Mouse (Mus musculus) layer of hippocampus, adult 8-10 months (tissue): ENCODE data around the gene Srbd1. TPM values are rescaled to one million over a fixed set of nuclear protein-coding genes. Genes with fewer than 3 reads are reported as not detected.

Source experiments
- DNase-seq, 2 experiments: peaks; one replicate each; pipeline ENCODE4 v3.0.0; 2022; ENCODE audit warnings: low spot score in 2 of 2
- total RNA-seq, 4 experiments: library from RNA; stranded (reverse); gene quantifications; 2 replicates each; pipeline ENCODE4 v1.2.4; 2022

Gene Srbd1
- total RNA-seq, 4 experiments from 2014 or later: 14.6 to 18.9 (median 15.8) TPM

DNA sequence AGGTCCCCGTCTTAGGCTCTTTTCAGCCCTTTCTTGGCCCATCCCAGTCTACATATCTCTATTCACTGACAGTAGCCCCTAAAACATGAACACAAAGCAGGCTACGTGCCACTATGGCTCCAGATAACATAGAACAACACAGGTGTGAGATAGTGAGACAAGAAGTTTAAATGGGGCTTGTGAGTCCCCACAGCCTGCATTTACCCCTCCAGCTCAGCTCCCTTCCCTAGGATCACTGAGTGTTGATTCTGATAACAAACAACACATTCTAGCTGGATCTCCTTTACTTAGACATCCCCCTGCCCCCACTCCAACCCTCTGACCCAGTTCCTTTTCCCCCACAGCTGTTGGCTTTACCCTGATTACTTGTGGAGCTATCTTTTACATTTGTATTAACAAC is 158.8 kb downstream of the Srbd1 start:
- DNase-seq: no peak

DNA sequence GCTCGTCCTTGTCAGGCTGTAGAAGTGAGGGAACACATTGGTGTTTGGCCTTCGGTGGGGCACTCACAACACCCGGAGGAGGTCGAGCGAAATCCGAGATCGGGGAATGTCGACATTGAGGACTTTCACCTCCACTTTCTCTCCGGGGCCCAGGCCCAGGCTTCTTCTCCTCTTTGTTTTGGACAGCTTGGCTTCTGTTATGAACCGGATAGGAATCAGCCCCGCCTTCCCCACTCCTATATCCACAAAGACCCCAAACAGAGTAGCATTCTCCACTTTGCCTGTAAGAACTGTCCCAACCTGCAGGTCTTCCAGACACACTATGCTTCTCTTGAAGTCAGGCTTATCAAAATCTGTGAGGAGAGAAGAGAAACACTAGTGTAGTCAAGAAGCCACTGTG is 159.8 kb downstream of the Srbd1 start:
- no peak for DNase-seq

DNA sequence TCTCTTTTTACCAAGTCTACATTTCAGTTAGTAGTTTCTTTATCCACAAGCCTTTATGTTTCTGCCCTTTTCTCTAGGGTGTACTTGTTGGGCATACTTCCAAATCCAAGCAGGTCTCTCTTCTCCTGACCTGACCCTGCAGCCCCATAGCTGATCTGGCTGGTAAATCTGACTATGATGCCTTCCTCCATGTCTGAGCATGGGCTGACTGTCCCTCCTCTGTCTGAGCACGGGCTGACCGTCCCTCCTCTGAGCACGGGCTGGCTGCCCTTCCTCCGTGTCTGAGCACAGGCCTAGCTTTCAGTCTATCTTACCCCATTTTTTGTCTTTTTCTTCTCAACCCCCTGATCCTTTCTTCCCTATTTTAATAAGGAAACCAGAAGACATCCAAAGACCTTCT is 162.7 kb downstream of the Srbd1 start:
- no peak for DNase-seq

DNA sequence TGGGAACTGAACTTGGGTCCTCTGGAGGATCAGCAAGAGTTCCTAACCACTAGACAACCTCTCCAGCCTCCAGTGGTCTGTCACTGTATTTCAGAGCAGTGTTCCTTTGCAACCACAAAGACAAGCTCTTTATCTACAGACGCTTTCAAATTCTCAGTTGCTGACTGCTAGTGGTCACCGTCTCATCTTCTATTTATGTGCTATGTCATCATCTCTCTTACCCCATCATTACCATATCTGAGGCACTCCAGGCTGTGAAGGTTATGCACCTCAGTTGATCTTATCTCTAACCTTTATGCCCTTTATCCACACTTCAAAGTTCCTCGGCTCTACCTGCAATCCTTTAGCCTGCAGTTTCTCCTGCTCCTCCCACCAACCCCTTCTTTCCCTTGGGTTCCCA is 163.1 kb downstream of the Srbd1 start:
- no peak for DNase-seq

DNA sequence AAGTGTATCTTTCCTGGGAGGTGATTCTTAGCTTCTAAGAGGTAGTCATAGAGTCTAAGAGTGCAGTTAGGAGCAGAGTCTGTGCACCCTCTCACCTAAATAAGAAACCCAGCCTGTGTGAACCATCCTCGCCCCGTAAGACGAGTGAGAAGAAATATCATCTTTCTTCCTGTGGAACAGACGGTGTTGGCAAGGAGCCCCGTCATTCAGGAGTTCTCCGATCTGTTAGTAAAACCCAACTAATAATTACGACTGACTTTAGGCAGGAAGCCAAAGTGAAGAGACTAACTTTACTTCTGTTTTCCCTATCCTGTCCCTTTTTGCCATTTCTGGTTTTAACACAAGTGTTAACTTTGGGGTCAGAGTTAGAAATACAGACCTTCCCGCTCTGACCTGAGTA is 166.1 kb downstream of the Srbd1 start:
- peak in 1 of 2 experiments; percentile 8 for DNase-seq

DNA sequence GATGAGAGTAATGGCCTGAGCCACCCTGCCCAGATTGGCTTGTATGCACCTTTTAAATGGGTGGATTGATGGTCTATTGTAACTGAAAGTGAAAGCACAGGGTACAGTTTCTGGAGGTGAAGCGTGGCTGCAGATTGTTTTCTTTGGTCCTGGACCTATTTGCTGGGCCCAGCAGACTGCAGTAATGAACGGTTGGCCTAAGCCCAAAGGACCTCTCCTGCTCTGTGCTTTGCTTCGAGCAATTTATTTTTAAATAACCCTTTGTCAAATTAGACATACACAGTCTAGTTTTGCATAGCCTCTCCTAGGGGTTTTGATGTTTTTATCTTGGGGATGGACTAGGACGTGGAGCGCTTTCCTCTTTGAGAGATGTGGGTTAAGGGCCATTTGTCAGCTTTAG is 169.9 kb downstream of the Srbd1 start:
- DNase-seq: no peak

DNA sequence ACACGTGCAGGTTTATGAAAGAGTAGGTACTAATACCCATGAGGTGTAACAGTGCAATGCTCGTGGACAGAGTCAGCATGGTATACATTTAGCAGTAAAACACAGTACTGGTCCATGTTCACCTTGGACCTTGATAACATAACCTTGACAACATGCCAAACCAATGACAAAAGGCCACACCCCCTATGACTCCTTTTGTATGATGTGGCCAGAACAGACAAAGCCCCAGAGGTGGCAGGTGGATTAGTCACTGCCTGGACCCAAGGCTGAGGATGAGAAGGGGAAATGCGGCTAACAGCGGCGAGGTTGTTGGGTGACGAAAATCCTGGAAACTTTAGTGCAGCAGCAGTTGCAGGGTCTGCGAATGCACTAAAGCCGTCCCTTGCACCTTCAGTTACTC is 170.4 kb downstream of the Srbd1 start:
- DNase-seq: no peak

DNA sequence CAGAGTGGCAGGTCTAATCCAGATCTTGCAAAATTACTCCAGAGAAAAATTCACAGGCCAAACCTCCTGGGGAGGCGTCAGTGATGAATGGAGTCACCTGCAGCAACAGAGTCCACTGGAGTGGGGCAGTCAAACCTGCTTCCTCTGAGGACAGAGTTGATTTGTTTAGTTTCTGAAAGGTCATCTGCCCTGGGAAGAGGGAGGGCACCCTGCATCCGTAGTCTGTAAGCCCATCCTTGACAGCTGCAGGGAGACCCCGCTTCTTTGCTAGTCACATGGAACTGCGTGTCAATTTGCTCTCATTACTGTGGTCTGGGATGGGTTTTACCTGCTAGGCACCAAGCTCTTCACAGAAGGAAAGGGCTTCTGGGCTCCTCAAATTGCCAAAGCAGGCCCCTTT is 173.9 kb downstream of the Srbd1 start:
- no peak for DNase-seq

DNA sequence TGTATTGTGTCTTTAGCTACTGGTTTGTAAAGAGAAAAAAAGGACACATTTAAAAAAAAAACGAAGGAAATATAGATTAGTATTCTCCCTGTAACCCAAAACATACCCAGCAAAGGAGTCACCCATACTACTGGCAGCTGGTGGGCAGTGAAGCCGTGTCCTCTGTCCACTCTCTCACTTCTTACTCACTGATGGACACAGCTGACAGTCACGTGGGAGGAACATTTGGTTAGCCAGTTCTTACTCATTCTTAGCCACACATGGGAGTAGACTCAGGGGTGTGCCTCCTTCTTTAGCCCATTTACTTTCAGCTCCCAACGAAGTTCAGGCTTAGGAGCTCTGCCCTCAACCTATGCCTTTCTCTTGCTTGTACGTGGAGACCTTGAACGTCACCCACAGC is 183.3 kb downstream of the Srbd1 start:
- no peak for DNase-seq

DNA sequence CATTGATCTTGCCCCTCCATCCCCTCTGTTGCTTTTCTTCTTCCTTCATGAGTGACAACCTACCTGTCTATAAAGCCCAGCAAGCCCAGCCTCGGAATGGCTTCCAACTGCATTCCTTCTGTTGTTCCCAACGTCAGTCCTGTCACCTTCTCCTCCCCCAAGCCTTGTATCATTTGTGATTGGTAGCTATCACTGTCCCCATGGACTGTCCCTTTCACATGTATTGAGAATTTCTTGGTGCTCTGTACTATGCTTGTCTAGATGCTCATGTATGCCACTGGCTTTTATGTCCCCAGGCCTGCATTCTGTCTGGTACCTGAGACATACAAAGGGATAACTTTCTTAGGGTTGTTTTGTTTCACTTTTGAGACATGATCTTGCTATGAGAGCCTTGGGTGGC is 193.2 kb downstream of the Srbd1 start:
- no peak for DNase-seq

DNA sequence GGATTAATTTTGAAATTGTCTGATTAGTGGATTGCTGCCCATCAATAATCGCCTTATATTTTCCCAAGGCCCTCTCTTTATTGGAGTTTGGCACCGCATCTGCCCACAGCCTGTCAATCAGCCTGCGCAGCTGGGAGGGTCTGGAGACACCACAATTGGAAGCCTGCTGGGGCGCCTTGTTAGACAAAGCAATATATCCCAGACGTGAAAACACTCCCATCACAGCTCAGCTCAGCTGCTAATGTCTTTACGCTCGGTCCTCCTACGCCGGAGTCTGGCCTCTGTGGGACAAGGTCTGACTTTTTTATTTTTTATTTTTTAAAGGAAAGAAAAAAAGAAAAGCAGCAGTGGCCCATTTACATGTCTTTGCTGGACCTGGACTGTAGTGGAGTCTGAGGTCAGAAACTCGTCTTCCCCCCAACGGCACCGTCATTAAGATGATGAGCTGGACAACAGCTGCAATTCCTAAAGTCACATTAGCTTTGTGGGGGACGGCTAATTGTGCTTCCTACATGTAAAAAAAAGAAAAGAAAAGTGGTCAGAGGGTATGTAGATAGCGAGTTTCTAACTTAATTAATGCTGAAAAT is 195.0 kb downstream of the Srbd1 start:
- DNase-seq: no peak

DNA sequence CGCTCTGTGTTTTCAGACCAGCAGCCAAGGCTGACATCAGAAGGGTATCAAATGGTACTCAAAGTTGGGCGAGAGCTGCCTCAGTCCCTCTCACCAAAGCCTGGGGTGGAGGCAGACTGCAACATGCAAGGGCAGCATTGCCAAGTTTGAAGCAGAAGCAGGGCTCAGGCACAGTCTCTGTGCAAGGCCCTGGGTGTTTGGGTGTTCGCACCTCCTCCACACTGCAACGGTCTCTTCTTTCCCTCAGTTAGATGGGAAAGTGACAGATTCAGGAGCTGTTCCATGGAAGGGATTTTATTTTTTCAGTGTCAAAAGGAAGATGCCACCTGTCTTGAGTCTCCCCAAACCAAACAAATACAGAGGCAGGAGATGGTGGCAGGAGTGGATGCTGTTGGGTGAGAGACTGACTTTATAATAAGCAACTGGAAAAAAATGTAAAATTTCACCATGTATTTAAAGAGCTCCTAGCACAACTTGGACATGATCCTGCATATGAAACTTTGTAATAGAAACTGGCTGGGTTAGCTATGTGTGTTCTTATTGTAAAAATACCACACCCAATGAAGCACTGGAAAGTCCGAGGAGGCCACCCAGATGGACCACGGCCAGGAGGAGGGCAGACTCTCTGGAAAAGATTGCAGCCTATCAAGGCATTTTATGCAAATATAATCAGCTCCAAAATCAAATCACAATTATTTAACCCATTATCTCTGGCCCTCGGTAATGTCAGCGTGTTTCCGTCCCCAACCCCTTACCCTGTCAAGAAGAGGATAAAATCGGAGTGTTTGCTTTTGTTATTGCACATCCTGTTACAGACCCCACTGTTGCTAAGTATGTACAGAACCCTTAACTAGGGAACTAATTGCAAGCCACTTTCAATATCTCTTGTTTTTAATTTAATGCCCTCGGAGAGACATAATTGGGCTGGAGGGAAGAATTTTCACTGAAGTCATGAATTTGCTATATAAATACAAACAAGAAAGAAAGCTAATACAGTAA is 195.8 kb downstream of the Srbd1 start:
- no peak for DNase-seq

DNA sequence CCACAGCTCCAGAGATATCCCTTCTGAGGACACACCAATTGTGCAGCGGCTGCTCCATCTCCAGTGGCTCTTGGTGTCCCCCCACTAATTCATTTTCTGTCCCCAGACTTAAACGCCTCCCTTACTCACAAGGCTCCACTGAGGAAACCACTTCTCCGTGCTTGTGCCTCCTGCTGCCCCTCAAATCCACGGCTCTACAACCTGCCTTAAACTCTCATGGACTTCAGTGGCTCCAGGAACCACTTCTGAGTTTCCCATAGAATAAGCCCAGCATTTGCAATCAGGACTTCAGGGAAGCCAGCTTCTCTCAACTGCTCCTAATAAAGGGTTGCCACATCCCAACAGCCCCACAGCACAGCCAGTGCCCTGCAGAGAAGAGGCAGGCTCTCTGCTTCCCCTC is 200.2 kb downstream of the Srbd1 start:
- no peak for DNase-seq

DNA sequence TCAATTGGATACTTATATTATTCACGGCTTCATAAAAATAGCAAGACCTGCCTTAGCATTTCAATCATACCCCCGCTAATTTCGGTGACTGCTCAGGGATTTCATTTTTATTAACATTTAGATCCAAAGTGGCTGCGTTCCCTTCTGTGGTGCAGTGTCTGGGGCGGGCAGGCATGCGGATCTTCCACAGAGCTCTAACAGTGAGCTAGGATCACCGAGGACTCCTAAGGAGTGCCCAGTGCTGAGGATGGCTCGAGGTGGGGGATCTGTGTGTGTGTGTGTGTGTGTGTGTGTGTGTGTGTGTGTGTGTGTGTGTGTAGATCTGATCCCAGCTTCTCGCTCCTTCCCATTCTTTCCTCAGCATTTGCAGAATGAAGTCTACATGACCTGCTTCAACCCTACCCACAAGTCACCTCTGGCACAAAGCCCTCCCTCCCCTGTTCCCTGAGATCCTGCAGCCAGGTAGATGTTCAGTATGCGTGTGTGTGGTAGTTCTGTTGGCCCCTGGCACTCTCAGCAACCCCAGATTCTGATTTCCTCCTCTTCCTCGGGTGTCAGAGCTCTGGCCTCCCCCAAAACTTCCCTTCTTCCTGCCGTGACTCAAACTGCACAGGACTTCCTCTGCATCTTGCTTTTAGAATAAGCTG is 200.9 kb downstream of the Srbd1 start:
- no peak for DNase-seq

DNA sequence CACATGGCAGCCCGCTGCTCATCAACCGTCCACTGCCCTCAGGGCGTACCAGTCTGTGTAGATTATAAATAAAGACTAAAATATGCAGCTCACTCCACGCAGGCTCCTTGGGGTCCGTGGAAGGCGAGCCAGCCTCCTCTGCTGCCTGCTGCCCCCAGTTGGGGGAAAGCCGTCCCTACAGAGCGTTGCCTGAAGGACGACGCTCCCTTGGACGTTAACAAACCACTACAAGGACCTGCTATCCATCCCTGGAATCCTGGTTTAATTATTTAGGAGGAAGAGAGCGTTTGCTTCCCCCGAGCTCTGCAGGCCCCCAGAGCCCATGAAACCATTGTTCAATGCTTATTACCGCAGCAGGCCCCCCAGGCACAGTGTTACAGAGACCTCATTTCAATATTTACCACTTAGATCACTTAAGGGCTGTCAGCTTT is 201.4 kb downstream of the Srbd1 start:
- DNase-seq: no peak

DNA sequence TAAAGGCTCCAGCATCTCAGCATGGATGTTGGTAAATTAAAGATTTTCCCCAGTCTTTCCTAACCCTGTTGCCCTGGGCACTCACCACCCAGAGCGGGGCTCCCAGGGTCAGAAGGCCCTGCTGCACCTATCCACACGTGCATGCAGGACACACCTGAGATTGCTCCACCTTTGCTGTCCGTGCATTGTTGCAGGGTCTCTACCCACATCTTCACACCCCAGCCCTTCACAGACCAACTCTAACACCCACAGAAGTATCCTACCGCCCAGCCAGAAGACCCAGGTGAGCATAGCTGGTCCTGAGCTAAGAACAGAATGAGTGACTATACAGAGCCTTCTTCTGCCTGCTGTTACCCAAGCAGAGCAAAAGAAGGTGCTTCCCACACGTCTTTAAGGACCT is 201.9 kb downstream of the Srbd1 start:
- DNase-seq: no peak

DNA sequence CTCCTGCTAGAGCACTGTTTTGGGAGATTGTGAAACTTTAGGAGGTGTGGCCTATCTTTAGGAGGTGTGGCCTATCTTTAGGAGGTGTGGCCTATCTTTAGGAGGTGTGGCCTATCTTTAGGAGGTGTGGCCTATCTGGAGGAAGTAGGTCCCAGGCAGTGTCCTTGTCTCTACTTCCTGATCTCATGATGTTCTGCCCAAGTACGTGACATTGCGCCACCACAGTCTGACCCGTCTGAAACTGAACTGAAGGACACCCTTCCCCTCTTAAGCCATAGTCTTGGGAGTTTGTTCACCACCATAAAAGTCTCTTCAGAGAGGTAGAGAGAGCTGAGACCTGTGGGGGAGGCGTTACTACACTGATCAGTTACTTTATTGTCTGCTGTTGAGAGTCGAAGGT is 202.9 kb downstream of the Srbd1 start:
- no peak for DNase-seq

DNA sequence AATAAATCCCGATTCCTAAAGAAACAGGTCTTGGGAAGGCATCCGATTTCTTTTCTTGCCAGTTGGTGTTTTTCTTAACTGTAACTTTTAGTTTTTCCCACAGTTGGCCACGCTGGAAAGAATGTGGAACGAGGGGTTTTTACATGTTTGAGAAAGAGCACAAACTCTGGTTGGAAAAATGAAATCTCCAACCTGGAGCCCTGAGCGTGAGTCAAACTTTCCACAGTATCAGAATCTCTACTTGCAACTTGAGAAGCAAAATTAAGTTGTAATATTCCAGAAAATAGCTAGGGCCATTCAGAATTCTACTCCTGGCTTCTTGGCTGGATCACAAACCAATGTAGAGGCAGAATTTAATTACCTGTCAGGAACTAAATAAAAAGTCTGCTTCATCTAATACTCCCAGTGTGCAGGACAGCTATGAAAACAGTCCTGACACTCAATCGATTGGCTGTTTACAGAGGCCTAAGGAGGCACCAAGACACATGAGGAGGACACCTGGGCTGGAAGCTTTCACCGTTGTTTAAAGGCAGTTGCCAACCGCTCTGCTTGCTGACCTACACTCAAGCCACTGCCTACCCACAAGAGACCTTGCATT is 203.7 kb downstream of the Srbd1 start:
- no peak for DNase-seq

DNA sequence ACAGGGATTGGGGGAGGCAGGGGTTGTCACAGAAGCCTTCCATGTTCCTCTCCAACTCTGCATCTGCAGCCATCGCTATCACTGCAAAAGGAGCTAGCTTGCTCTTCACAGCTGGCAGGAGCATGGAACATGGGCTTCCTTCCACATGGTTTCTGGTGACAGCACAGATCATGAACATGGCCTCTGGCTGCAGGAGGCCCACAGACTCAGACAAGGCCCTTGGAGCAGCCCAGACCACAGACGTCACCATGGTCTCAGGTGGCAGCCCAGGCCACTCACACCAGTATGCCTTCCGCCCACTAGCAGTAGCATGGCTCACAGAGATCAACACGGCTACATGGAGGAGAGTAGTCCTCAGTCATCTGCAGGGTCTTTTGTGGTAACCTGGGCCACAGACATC is 207.8 kb downstream of the Srbd1 start:
- no peak for DNase-seq

DNA sequence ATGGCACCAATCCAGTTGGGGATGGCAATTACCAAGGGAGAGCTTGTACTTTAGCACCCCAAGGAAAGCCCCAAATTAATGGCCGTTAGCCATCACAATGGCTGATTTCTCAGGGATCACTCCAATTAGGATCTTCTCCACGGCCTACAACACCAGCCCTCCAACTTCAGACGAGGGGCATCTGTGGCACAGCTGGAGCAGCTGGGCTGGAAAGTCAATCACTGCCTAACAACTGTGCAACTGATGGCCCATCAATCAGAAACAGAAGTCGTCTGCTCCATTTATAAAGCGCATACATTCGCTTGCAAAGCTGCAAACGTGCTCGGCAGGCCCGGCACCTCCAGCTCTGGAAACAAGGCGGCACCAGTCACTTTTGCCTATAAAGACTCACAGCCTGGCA is 209.7 kb downstream of the Srbd1 start:
- no peak for DNase-seq
